Mouse (Mus musculus): ENCODE data around the gene Grxcr1.

The Grxcr1 gene

GRCm38 (mm10) chr5:68031744-68032143 is at the start of gene Grxcr1:
TSS of gene Grxcr1 (plus strand) at chr5:68031835.
- DNase-seq (ENCODE audit: low spot score): no peak

- peak; percentile 16 for DNase-seq (ENCODE audit: low spot score)
Measured at GRCm38 (mm10) chr5:67981946-67982526, 49.6 kb upstream of the Grxcr1 start.

GRCm38 (mm10) chr5:67990426-67990825 is 41.2 kb upstream of the Grxcr1 start:
- no peak for DNase-seq (ENCODE audit: low spot score)

GRCm38 (mm10) chr5:68002611-68003010 is 29.0 kb upstream of the Grxcr1 start:
- no peak for DNase-seq (ENCODE audit: low spot score)

GRCm38 (mm10) chr5:68003904-68004303 is 27.7 kb upstream of the Grxcr1 start:
- peak; percentile 49 for DNase-seq (ENCODE audit: low spot score)

- no peak for DNase-seq (ENCODE audit: low spot score)
Measured at GRCm38 (mm10) chr5:68004419-68004818, 27.2 kb upstream of the Grxcr1 start.

- DNase-seq (ENCODE audit: low spot score): no peak
Measured at GRCm38 (mm10) chr5:68007074-68007473, 24.6 kb upstream of the Grxcr1 start.

- DNase-seq (ENCODE audit: low spot score): no peak
Measured at GRCm38 (mm10) chr5:68011569-68011968, 20.1 kb upstream of the Grxcr1 start.

GRCm38 (mm10) chr5:68012618-68013017 is 19.0 kb upstream of the Grxcr1 start:
- peak; percentile 90 for DNase-seq (ENCODE audit: low spot score)

- no peak for DNase-seq (ENCODE audit: low spot score)
Measured at GRCm38 (mm10) chr5:68020870-68021269, 10.8 kb upstream of the Grxcr1 start.

GRCm38 (mm10) chr5:68026658-68027422 is 4.8 kb upstream of the Grxcr1 start:
- no peak for DNase-seq (ENCODE audit: low spot score)

- DNase-seq (ENCODE audit: low spot score): no peak
Measured at GRCm38 (mm10) chr5:68027474-68027873, 4.2 kb upstream of the Grxcr1 start.

- DNase-seq (ENCODE audit: low spot score): no peak
Measured at GRCm38 (mm10) chr5:68033345-68033744, 1.7 kb downstream of the Grxcr1 start.

GRCm38 (mm10) chr5:68039077-68039476 is 7.4 kb downstream of the Grxcr1 start:
- no peak for DNase-seq (ENCODE audit: low spot score)

GRCm38 (mm10) chr5:68043339-68043738 is 11.7 kb downstream of the Grxcr1 start:
- DNase-seq (ENCODE audit: low spot score): no peak

- DNase-seq (ENCODE audit: low spot score): no peak
Measured at GRCm38 (mm10) chr5:68048783-68049182, 17.1 kb downstream of the Grxcr1 start.

GRCm38 (mm10) chr5:68049536-68049935 is 17.9 kb downstream of the Grxcr1 start:
- DNase-seq (ENCODE audit: low spot score): no peak

- peak; percentile 16 for DNase-seq (ENCODE audit: low spot score)
Measured at GRCm38 (mm10) chr5:68051101-68051500, 19.5 kb downstream of the Grxcr1 start.

GRCm38 (mm10) chr5:68057574-68057973 is 25.9 kb downstream of the Grxcr1 start:
- DNase-seq (ENCODE audit: low spot score): no peak

- DNase-seq (ENCODE audit: low spot score): no peak
Measured at GRCm38 (mm10) chr5:68068694-68069093, 37.1 kb downstream of the Grxcr1 start.

GRCm38 (mm10) chr5:68070308-68070707 is 38.7 kb downstream of the Grxcr1 start:
- DNase-seq (ENCODE audit: low spot score): no peak

GRCm38 (mm10) chr5:68071857-68072256 is 40.2 kb downstream of the Grxcr1 start:
- no peak for DNase-seq (ENCODE audit: low spot score)

GRCm38 (mm10) chr5:68086535-68087098 is 55.0 kb downstream of the Grxcr1 start:
- no peak for DNase-seq (ENCODE audit: low spot score)

All from retina, embryonic 14.5 days (tissue).